Mouse (Mus musculus) CH12.LX (cell line): ENCODE results near the gene Gpx1. TPM values are rescaled to one million over a fixed set of nuclear protein-coding genes. Genes with fewer than 3 reads are reported as not detected.

Source experiments
- DNase-seq: peaks from one replicate; pipeline ENCODE4 v3.0.0-alpha.2; 2013; ENCODE audit errors: extremely low read depth
- H3K27ac ChIP-seq: 2 replicates; pipeline ENCODE4 v1.5.1; 2012; ENCODE audit warnings: low read depth, mild to moderate bottlenecking, control low read depth, moderate library complexity; ENCODE audit not compliant: insufficient read depth
- H3K27me3 ChIP-seq: replicated peaks from 2 replicates; pipeline ENCODE3; 2012; ENCODE audit warnings: inconsistent platforms
- H3K36me3 ChIP-seq, 2 experiments: replicated peaks in 1 of 2; 2 replicates each; pipeline versions ENCODE3 to v1.6.1; 2012; ENCODE audit warnings: inconsistent platforms in 1 of 2, low read length in 1 of 2, mild to moderate bottlenecking in 1 of 2, mixed read lengths in 1 of 2, moderate library complexity in 1 of 2; ENCODE audit not compliant: control insufficient read depth in 1 of 2, insufficient read depth in 1 of 2
- H3K4me1 ChIP-seq, 2 experiments: 2 replicates each; pipeline ENCODE4 v1.6.1; 2012; ENCODE audit warnings: inconsistent platforms in 1 of 2, moderate library complexity in 1 of 2; ENCODE audit not compliant: insufficient read depth in 2 of 2, control insufficient read depth in 1 of 2
- H3K4me2 ChIP-seq: 2 replicates; pipeline ENCODE4 v1.6.1; 2012; ENCODE audit warnings: low read depth, mild to moderate bottlenecking, control low read depth; ENCODE audit not compliant: poor library complexity, insufficient read depth, severe bottlenecking
- H3K4me3 ChIP-seq, 3 experiments: fragments of 150-350 bp in 1 of 3; sonication (generic) in 1 of 3; replicated peaks in 1 of 3; 2 replicates each; pipeline versions ENCODE3 to v1.5.1; 2011 to 2012; ENCODE audit warnings: low read depth in 2 of 3, low read length in 2 of 3, mild to moderate bottlenecking in 2 of 3, moderate library complexity in 2 of 3, control low read depth in 1 of 3, improper control_type of control experiment in 1 of 3, inconsistent platforms in 1 of 3, mixed read lengths in 1 of 3; ENCODE audit not compliant: poor library complexity in 1 of 3
- H3K79me2 ChIP-seq: replicated peaks from 2 replicates; pipeline ENCODE4 v1.6.1; 2012; ENCODE audit warnings: mild to moderate bottlenecking, moderate library complexity; ENCODE audit not compliant: control insufficient read depth, poor library complexity, insufficient read depth, severe bottlenecking; ENCODE audit errors: extremely low read depth
- H3K9ac ChIP-seq: 2 replicates; pipeline ENCODE4 v1.6.1; 2012; ENCODE audit warnings: low read depth, mild to moderate bottlenecking, control low read depth, moderate library complexity; ENCODE audit not compliant: insufficient read depth
- H3K9me3 ChIP-seq: replicated peaks from 2 replicates; pipeline ENCODE3; 2012; ENCODE audit warnings: low read length, inconsistent platforms, mixed read lengths
- CHD1 ChIP-seq: IDR thresholded peaks from 2 replicates; pipeline ENCODE4 v1.6.1; 2012; ENCODE audit warnings: low read depth, low read length, improper control_type of control experiment, inconsistent platforms
- CTCF ChIP-seq, 2 experiments: IDR thresholded peaks in 1 of 2; conservative IDR thresholded peaks in 1 of 2; 2 replicates each; pipeline ENCODE4 v1.5.1; 2011 to 2012; ENCODE audit warnings: low read depth in 2 of 2, low read length in 2 of 2, improper control_type of control experiment in 1 of 2, inconsistent platforms in 1 of 2, mild to moderate bottlenecking in 1 of 2, moderate library complexity in 1 of 2
- ETS1 ChIP-seq: conservative IDR thresholded peaks from 2 replicates; pipeline ENCODE4 v1.6.1; 2012; ENCODE audit warnings: low read depth, mild to moderate bottlenecking, inconsistent platforms, low read length, improper control_type of control experiment, moderate library complexity
- HCFC1 ChIP-seq: IDR thresholded peaks from 2 replicates; pipeline ENCODE4 v1.6.1; 2012; ENCODE audit warnings: low read depth, mild to moderate bottlenecking, inconsistent platforms, low read length, improper control_type of control experiment
- JUND ChIP-seq: conservative IDR thresholded peaks from 2 replicates; pipeline ENCODE4 v1.6.1; 2011; ENCODE audit warnings: low read depth, low read length, improper control_type of control experiment
- MAX ChIP-seq: IDR thresholded peaks from 2 replicates; pipeline ENCODE4 v1.6.1; 2011; ENCODE audit warnings: low read length, improper control_type of control experiment
- NELFE ChIP-seq: IDR thresholded peaks from 2 replicates; pipeline ENCODE4 v1.6.1; 2011; ENCODE audit warnings: low read depth, low read length, improper control_type of control experiment
- PAX5 ChIP-seq: IDR thresholded peaks from 2 replicates; pipeline ENCODE4 v1.6.1; 2012; ENCODE audit warnings: low read length, inconsistent platforms, mixed read lengths
- POLR2A ChIP-seq: IDR thresholded peaks from 2 replicates; pipeline ENCODE4 v1.6.1; 2011; ENCODE audit warnings: low read depth, mild to moderate bottlenecking, improper control_type of control experiment, low read length
- POLR2AphosphoS2 ChIP-seq: IDR thresholded peaks from 2 replicates; pipeline ENCODE4 v1.6.1; 2011; ENCODE audit warnings: low read depth, low read length, improper control_type of control experiment
- RAD21 ChIP-seq: IDR thresholded peaks from 2 replicates; pipeline ENCODE4 v1.6.1; 2011; ENCODE audit warnings: low read depth, mild to moderate bottlenecking, low read length, improper control_type of control experiment, moderate library complexity
- RCOR1 ChIP-seq: conservative IDR thresholded peaks from 2 replicates; pipeline ENCODE4 v1.6.1; 2012; ENCODE audit warnings: low read depth, mild to moderate bottlenecking, inconsistent platforms, low read length, improper control_type of control experiment
- SIN3A ChIP-seq: IDR thresholded peaks from 2 replicates; pipeline ENCODE4 v1.6.1; 2012; ENCODE audit warnings: low read length, improper control_type of control experiment, inconsistent platforms
- UBTF ChIP-seq: IDR thresholded peaks from 2 replicates; pipeline ENCODE4 v1.6.1; 2012; ENCODE audit warnings: low read depth, mild to moderate bottlenecking, inconsistent platforms, low read length, improper control_type of control experiment, moderate library complexity
- dilution Hi-C: fragments of 300-500 bp; cut with MboI; formaldehyde crosslinking; loops from 2 replicates; pipeline ENCODE4 v1.14.3; 2020; ENCODE audit warnings: low sequenced_read_pairs; ENCODE audit not compliant: extremely low pct_unique_long_range_greater_than_20kb, extremely low pct_ligation_motif_present
- in situ Hi-C: fragments of 300-500 bp; cut with MboI; formaldehyde crosslinking; loops from 3 replicates; pipeline ENCODE4 v1.14.3; 2019; ENCODE audit warnings: low sequenced_read_pairs, low pct_ligation_motif_present, low pct_unique_long_range_greater_than_20kb, mixed read lengths
- polyA plus RNA-seq: library from polyadenylated mRNA; unstranded; fragments of >175 nt; gene quantifications from 2 replicates; pipeline ENCODE4 v1.2.1, GENCODE M21; 2012; ENCODE audit warnings: low read depth; ENCODE audit not compliant: insufficient read length
- total RNA-seq, 2 experiments: library from RNA; depleted of rRNA; stranded (reverse); fragments of 300-350 nt in 1 of 2; fragments of >200 nt in 1 of 2; gene quantifications; 2 replicates each; pipeline ENCODE4 v1.2.3; 2012 to 2014

Gpx1 gene
- total and polyA plus RNA-seq, 3 experiments: 506 to 883 (median 813) TPM

DNA sequence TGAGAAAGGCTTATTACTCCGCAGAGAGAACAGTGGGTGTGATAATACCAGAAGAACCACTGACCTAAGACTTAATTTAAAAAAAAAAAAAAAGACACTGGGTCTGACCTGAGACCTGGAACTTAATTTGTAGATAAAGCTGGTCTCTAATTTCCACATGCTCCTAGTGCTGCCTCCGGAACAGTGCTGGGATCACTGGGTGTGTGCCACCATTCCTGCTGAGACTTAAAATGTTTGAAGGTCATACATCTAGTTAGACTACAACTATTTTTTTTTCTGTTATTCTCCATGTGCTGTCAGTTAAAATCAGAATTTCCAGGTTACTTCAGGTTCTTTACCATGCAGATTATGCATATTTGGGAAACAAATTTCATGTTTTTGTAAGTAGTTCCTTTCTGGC lies 30.6 kb upstream of the Gpx1 start:
- peak overlapping the region; percentile 57 to 76 (median 71) for H3K4me3 ChIP-seq
- no peaks in the 10 kb centered on the region for H3K9me3 ChIP-seq
- H3K79me2 ChIP-seq: peaks cover 58% of the 10 kb centered on the region
- H3K4me1 ChIP-seq: peaks cover 5 to 59% of the 10 kb centered on the region in 2 experiments; a peak in 3 of 4 replicates
- no peaks in the 10 kb centered on the region for H3K27me3 ChIP-seq
- in situ Hi-C loops: no loop called here
- peaks cover 7 to 32% of the 10 kb centered on the region in 2 experiments for H3K36me3 ChIP-seq
- H3K27ac ChIP-seq: no peak overlapping the region
- peak overlapping the region; percentile 78 for H3K9ac ChIP-seq
- TF ChIP-seq UBTF: no peak
- TF ChIP-seq JUND: no peak
- no peak for TF ChIP-seq RCOR1
- TF ChIP-seq HCFC1: no peak
- TF ChIP-seq POLR2A: no peak
- TF ChIP-seq POLR2AphosphoS2: no peak
- no peak for TF ChIP-seq CTCF (conservative IDR thresholded peaks at IDR 0.05 in 1 of 2, IDR thresholded peaks at IDR 0.05 in 1 of 2; ENCODE audit: low read depth in 2 of 2, low read length in 2 of 2)
- no peak for TF ChIP-seq SIN3A
- TF ChIP-seq NELFE: no peak
- no peak for TF ChIP-seq CHD1
- TF ChIP-seq MAX: no peak
- TF ChIP-seq PAX5: no peak
- peak overlapping the region; percentile 97 for H3K4me2 ChIP-seq
- DNase-seq: no peak
- dilution Hi-C loops: no loop called here

GRCm38 (mm10) chr9:108317572-108317971 lies 21.1 kb upstream of the Gpx1 start:
- TF ChIP-seq CTCF (conservative IDR thresholded peaks at IDR 0.05 in 1 of 2, IDR thresholded peaks at IDR 0.05 in 1 of 2; ENCODE audit: low read depth in 2 of 2, low read length in 2 of 2): peak in 1 of 2 experiments; percentile 49; a peak in 2 of 4 replicates
- peak; percentile 27 for TF ChIP-seq RAD21
- no peak for TF ChIP-seq CHD1
- Histone ChIP-seq H3K4me3 (no peak overlapping the region), H3K4me2 (no peak overlapping the region), H3K27ac (no peak overlapping the region), H3K27me3 (no peaks in the 10 kb centered on the region), H3K36me3 (peaks cover 34 to 65% of the 10 kb centered on the region in 2 experiments), H3K4me1 (0 out of 4 replicates have a peak, but pooled peaks cover 0 to 3% of the 10 kb centered on the region in 2 experiments), H3K9me3 (no peaks in the 10 kb centered on the region), H3K79me2 (peaks cover 89% of the 10 kb centered on the region), H3K9ac (no peak overlapping the region)
- no peak for DNase-seq
- dilution Hi-C loops (no loop called here), in situ Hi-C loops (no loop called here)

DNA sequence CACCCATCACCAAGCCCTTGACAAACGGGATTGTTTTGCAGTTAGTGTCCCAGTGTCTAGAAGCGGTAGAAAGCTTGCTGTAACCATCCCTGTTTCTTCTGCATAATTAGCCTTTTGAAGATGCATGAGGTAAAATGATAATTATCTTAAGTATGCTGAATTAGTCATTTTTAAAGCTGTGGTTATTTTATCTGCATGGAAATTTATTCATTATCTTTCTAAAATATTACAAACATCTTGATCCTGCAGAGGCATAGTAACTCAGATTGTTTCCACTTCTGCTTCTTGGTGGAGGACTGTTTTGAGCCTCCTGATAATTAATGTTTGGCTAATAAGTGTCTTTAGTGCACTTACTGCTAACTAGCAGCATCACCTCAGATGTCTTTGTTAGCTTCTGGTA lies 20.2 kb upstream of the Gpx1 start:
- Histone ChIP-seq H3K27ac (no peak overlapping the region), H3K4me1 (0 out of 4 replicates have a peak, but pooled peaks cover 0 to 3% of the 10 kb centered on the region in 2 experiments), H3K27me3 (no peaks in the 10 kb centered on the region), H3K79me2 (peaks cover 90% of the 10 kb centered on the region), H3K9ac (no peak overlapping the region), H3K4me2 (no peak overlapping the region), H3K36me3 (peaks cover 34 to 68% of the 10 kb centered on the region in 2 experiments), H3K9me3 (no peaks in the 10 kb centered on the region), H3K4me3 (no peak overlapping the region)
- in situ Hi-C loops: no loop called here
- dilution Hi-C loops: no loop called here
- DNase-seq: no peak
- TF ChIP-seq ETS1 (no peak), UBTF (no peak), CTCF (conservative IDR thresholded peaks at IDR 0.05 in 1 of 2, IDR thresholded peaks at IDR 0.05 in 1 of 2; ENCODE audit: low read depth in 2 of 2, low read length in 2 of 2) (no peak), HCFC1 (no peak)
